ENCODE assay signal across 7 mouse cellular contexts in genomic region chr15:63998410-63998765, GRCm38 (mm10).
DNase-seq lines count a peak whose midpoint lies in the region; ATAC-seq and TF ChIP-seq lines count a peak whose summit lies in the region.

No protein-coding gene starts in this region.

- H3K27me3 ChIP-seq in spleen, adult 2 months (ENCODE audit: control insufficient read depth, insufficient read depth, low read length), result no peaks in the 10 kb centered on the region
- no peaks in the 10 kb centered on the region for H3K27me3 ChIP-seq in forebrain, embryonic 11.5 days (ENCODE audit: control insufficient read depth, insufficient read depth, low read length)
- no peaks in the 10 kb centered on the region for H3K27me3 ChIP-seq in liver, embryonic 12.5 days (replicated peaks)
- H3K27me3 ChIP-seq in stomach, postnatal 0 days (ENCODE audit: control insufficient read depth, insufficient read depth, low read length), result no peaks in the 10 kb centered on the region

- peak overlapping the region; percentile 78 for H3K4me3 ChIP-seq in spleen, adult 2 months (ENCODE audit: extremely low read depth, insufficient read depth, insufficient read length)
- peak overlapping the region; percentile 88 for H3K4me3 ChIP-seq in forebrain, embryonic 11.5 days (ENCODE audit: low read depth, low read length)
- H3K4me3 ChIP-seq in liver, embryonic 12.5 days, result peak overlapping the region; percentile 95
- peak overlapping the region; percentile 86 for H3K4me3 ChIP-seq in stomach, postnatal 0 days (ENCODE audit: low read depth, low read length)

- TF ChIP-seq EP300 in stomach, postnatal 0 days (optimal IDR thresholded peaks at IDR 0.05), result no peak

- peak overlapping the region; percentile 97 for H3K9ac ChIP-seq in forebrain, embryonic 11.5 days (ENCODE audit: low read length)
- H3K9ac ChIP-seq in liver, embryonic 12.5 days, result peak overlapping the region; percentile 93
- peak overlapping the region; percentile 81 for H3K9ac ChIP-seq in stomach, postnatal 0 days (ENCODE audit: low read length)

- H3K4me1 ChIP-seq in spleen, adult 2 months (ENCODE audit: control insufficient read depth, insufficient read depth, insufficient read length), result peaks cover 16% of the 10 kb centered on the region
- peaks cover 6% of the 10 kb centered on the region; the same call in 1 of the 2 replicates for H3K4me1 ChIP-seq in forebrain, embryonic 11.5 days (replicated peaks; ENCODE audit: control insufficient read depth, insufficient read depth, low read length)
- peaks cover 45% of the 10 kb centered on the region for H3K4me1 ChIP-seq in liver, embryonic 12.5 days
- no peaks in the 10 kb centered on the region for H3K4me1 ChIP-seq in stomach, postnatal 0 days (replicated peaks; ENCODE audit: control insufficient read depth, insufficient read depth)

- no peaks in the 10 kb centered on the region for H3K9me3 ChIP-seq in forebrain, embryonic 11.5 days (ENCODE audit: control insufficient read depth, low read length)
- no peaks in the 10 kb centered on the region for H3K9me3 ChIP-seq in liver, embryonic 12.5 days (replicated peaks)
- no peaks in the 10 kb centered on the region for H3K9me3 ChIP-seq in stomach, postnatal 0 days (ENCODE audit: control insufficient read depth, low read length)

- no peaks in the 10 kb centered on the region; the same call in 1 of the 2 replicates for H3K36me3 ChIP-seq in spleen, adult 2 months (ENCODE audit: control insufficient read depth, insufficient read depth, low read length)
- no peaks in the 10 kb centered on the region for H3K36me3 ChIP-seq in forebrain, embryonic 11.5 days (ENCODE audit: control insufficient read depth, insufficient read depth, low read length)
- no peaks in the 10 kb centered on the region for H3K36me3 ChIP-seq in liver, embryonic 12.5 days
- no peaks in the 10 kb centered on the region for H3K36me3 ChIP-seq in stomach, postnatal 0 days (ENCODE audit: control insufficient read depth, insufficient read depth, low read length)

- no peak for TF ChIP-seq CTCF in spleen, adult 2 months (IDR thresholded peaks at IDR 0.05; ENCODE audit: extremely low read depth, insufficient read depth, insufficient read length, insufficient replicate concordance)
- TF ChIP-seq CTCF in stomach, postnatal 0 days (IDR thresholded peaks at IDR 0.05; ENCODE audit: low read depth), result no peak

- H3K4me2 ChIP-seq in forebrain, embryonic 11.5 days (ENCODE audit: low read depth, low read length, severe bottlenecking), result peak overlapping the region; percentile 73
- peak overlapping the region; percentile 88 for H3K4me2 ChIP-seq in liver, embryonic 12.5 days
- peak overlapping the region; percentile 85 for H3K4me2 ChIP-seq in stomach, postnatal 0 days (replicated peaks; ENCODE audit: low read depth)

- 10% methylated on average over 16 of the region's 16 CpGs for WGBS in spleen, adult 2 months
- WGBS in forebrain, embryonic 11.5 days, result under 1% methylated on average over 16 of the region's 16 CpGs
- whole genome bisulfite sequencing in liver, embryonic 12.5 days (ENCODE audit: insufficient replicate concordance), result 3% methylated on average over 16 of the region's 16 CpGs
- 3% methylated on average over 16 of the region's 16 CpGs for WGBS in stomach, postnatal 0 days

- ATAC-seq in forebrain, embryonic 11.5 days (replicated peaks; ENCODE audit: low FRiP score), result no peak; the same call in 1 of the 2 replicates
- ATAC-seq in liver, embryonic 12.5 days, result peak; percentile 75
- peak; percentile 72 for ATAC-seq in stomach, postnatal 0 days (ENCODE audit: low FRiP score, low TSS enrichment)

- no peak for TF ChIP-seq POLR2A in spleen, adult 2 months (IDR thresholded peaks at IDR 0.05; ENCODE audit: low read depth, low read length)

- no peak for DNase-seq in spleen, adult 2 months (ENCODE audit: low read depth in 1 of 2, low spot score in 2 of 2)
- no peak for DNase-seq in spleen, postnatal 4 days (ENCODE audit: low spot score in 2 of 2)
- DNase-seq in forebrain, embryonic 11.5 days (ENCODE audit: low spot score), result no peak
- no peak for DNase-seq in stomach, postnatal 0 days (ENCODE audit: low spot score)
- no peak for DNase-seq in frontal cortex, postnatal 25 days (ENCODE audit: low spot score in 2 of 2)
- no peak for DNase-seq in kidney, adult 18-20 months

- H3K27ac ChIP-seq in spleen, adult 2 months (ENCODE audit: insufficient read depth, low read length), result peak overlapping the region; percentile 70
- peak overlapping the region; percentile 43; the same call in 1 of the 2 replicates for H3K27ac ChIP-seq in forebrain, embryonic 11.5 days (ENCODE audit: low read depth, low read length)
- peak overlapping the region; percentile 92 for H3K27ac ChIP-seq in liver, embryonic 12.5 days
- H3K27ac ChIP-seq in stomach, postnatal 0 days (replicated peaks), result peak overlapping the region; percentile 95

Comparison
In these comparisons a context has a peak if more than half of its experiments do, and no peak if none do; other contexts are left out.
1. H3K27ac ChIP-seq: peak in every context shown above with its lines; median percentile 95 in stomach, postnatal 0 days; 92 in liver, embryonic 12.5 days; 70 in spleen, adult 2 months; 43 in forebrain, embryonic 11.5 days.